Mouse (Mus musculus): Measurements from ENCODE around the gene Olfr267.

GRCm38 (mm10) chr4:58745583-58746222 lies 41.8 kb downstream of the Olfr267 start:
- TF ChIP-seq CTCF (IDR thresholded peaks at IDR 0.05; ENCODE audit: borderline replicate concordance, insufficient read depth, low read length) = no peak
- no peak for TF ChIP-seq POLR2A (IDR thresholded peaks at IDR 0.05; ENCODE audit: low read depth, low read length)

Measured in embryonic fibroblast, embryonic 13.5 days (primary cell).